Mouse (Mus musculus) cerebellum, adult 2 months (tissue): ENCODE data around the gene 1110008L16Rik.

Experiments
- CTCF ChIP-seq: fragments of 200-500 bp; IDR thresholded peaks from 2 replicates; pipeline ENCODE4 v1.5.1; 2011; ENCODE audit warnings: low read depth, mild to moderate bottlenecking, control low read depth, low read length, moderate library complexity, borderline replicate concordance; ENCODE audit not compliant: insufficient read depth
- POLR2A ChIP-seq: fragments of 200-500 bp; IDR thresholded peaks from 2 replicates; pipeline ENCODE4 v1.6.1; 2011; ENCODE audit warnings: low read length, control low read depth, borderline replicate concordance; ENCODE audit not compliant: insufficient read depth

DNA sequence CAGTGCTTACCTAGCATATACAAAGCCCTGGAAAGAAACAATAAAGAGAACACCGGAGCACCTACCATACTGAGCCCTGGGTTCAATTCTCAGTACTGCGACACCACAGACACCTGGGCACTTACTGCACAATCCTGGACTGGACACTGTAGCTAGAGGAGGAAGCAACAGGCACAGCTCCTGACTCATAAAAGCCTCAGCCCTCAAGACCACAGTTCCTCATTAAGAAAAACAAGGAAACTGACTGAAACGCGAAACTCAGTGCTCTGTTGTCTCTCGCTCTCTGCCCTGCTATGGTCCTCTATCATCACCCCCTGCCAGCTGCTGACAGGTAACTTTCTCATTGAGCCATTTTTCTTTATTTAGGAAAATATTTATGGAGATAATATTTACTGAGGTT is at the start of gene 1110008L16Rik:
- TF ChIP-seq POLR2A (no peak), CTCF (no peak)
